Mouse (Mus musculus): ENCODE data around the gene Dnajc4.

Gene Dnajc4

GRCm38 (mm10) chr19:6992011-6992858 is at the start of gene Dnajc4:
Gene Dnajc4 (minus strand): TSS chr19:6992572.
- DNase-seq, result peak; percentile 95 to 96

GRCm38 (mm10) chr19:7041171-7041570 is 48.8 kb upstream of the Dnajc4 start:
- peak in 1 of 2 experiments; percentile 21 for DNase-seq

GRCm38 (mm10) chr19:7040637-7041130 is 48.3 kb upstream of the Dnajc4 start:
- no peak for DNase-seq

GRCm38 (mm10) chr19:7039841-7040636 is 47.7 kb upstream of the Dnajc4 start, which contains the start of gene Stip1:
Gene Stip1 (minus strand): TSS chr19:7039967.
- DNase-seq, result peak; percentile 99

- DNase-seq, result peak; percentile 74 to 83
Observed at GRCm38 (mm10) chr19:7039088-7039720, 46.8 kb upstream of the Dnajc4 start.

GRCm38 (mm10) chr19:7034006-7034405 is 41.6 kb upstream of the Dnajc4 start:
- DNase-seq, result no peak

- DNase-seq, result no peak
Observed at GRCm38 (mm10) chr19:7029531-7029930, 37.2 kb upstream of the Dnajc4 start.

- peak; percentile 80 to 83 for DNase-seq
Observed at GRCm38 (mm10) chr19:7020224-7020641, 27.9 kb upstream of the Dnajc4 start.

GRCm38 (mm10) chr19:7019191-7019590 is 26.8 kb upstream of the Dnajc4 start, which contains the start of gene Fermt3:
Gene Fermt3 (minus strand): TSS chr19:7019469.
- DNase-seq, result no peak

GRCm38 (mm10) chr19:7018546-7018945 is 26.2 kb upstream of the Dnajc4 start:
- DNase-seq, result no peak

GRCm38 (mm10) chr19:7017541-7018457 is 25.4 kb upstream of the Dnajc4 start:
- no peak for DNase-seq

- peak; percentile 55 to 78 for DNase-seq
Observed at GRCm38 (mm10) chr19:7014481-7015135, 22.2 kb upstream of the Dnajc4 start.

GRCm38 (mm10) chr19:7013984-7014383 is 21.6 kb upstream of the Dnajc4 start:
- DNase-seq, result no peak

- DNase-seq, result no peak
Observed at GRCm38 (mm10) chr19:7012426-7012825, 20.1 kb upstream of the Dnajc4 start.

GRCm38 (mm10) chr19:7006892-7007593 is 14.7 kb upstream of the Dnajc4 start:
- DNase-seq, result no peak

- no peak for DNase-seq
Observed at GRCm38 (mm10) chr19:6999360-7000063, 7.1 kb upstream of the Dnajc4 start.

- no peak for DNase-seq
Observed at GRCm38 (mm10) chr19:6997721-6998290, 5.4 kb upstream of the Dnajc4 start.

GRCm38 (mm10) chr19:6996006-6996405 is 3.6 kb upstream of the Dnajc4 start, which contains the start of the genes Nudt22 and Trpt1:
Gene Nudt22 (minus strand): TSS chr19:6996117.
Gene Trpt1 (plus strand): TSS chr19:6996131.
- peak; percentile 89 for DNase-seq
